Mouse (Mus musculus) spleen, adult 12 weeks (tissue): ENCODE results near the gene Cnksr3.

Source experiments
- DNase-seq: peaks from one replicate; pipeline ENCODE4 v3.0.0; 2022; ENCODE audit warnings: low spot score

Cnksr3 gene

DNA sequence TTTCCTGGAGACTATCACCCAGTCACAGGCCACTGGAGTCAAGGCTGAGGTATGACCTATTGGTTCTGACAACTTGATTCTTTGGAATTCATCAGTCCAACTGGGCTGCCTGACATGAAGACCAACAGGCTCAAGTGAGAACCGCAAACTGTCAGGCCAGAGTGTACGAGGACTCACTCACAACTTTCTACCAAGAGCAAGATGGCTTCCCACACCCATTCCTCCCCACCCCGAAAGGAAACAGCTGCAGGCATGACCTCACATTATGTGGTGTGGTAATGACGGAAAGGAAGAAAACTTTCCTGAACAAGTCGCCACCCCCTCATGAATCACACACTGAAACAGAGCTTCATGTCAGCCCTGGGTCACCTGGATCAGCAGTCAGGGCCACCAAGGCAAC is 66.4 kb downstream of the Cnksr3 start:
- no peak for DNase-seq

DNA sequence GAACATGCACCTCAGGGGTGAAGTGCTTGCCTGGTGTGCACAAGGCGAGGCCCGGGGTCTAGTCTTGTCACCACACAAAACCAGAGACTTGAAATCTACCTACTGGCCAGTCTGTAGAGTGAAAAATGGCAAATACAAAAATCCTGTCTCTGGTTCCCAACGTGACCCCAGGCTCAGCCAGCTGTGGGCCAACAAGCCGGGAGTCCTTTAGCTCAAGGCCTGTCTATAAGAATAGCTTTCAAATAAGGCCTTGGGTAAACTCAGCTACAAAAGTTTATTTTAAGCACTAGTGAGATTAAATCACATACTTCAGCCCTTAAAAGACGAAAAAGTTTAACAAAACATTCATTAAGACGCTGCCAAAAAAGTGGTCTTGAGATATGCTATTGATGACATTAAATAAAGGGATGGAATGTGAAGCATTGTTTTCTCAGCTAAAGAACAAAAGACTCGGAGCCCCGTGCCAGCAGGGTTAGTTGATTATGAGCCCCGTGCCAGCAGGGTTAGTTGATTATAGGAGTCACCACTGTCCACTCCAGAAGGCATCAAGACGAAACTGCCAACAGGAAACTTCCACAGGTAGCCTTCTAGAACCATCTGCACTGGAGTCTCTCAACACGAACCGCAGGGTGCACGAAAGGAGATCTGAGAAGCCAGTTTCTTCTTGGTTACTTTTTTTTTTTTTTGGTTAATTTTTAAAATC is 67.8 kb downstream of the Cnksr3 start:
- no peak for DNase-seq

DNA sequence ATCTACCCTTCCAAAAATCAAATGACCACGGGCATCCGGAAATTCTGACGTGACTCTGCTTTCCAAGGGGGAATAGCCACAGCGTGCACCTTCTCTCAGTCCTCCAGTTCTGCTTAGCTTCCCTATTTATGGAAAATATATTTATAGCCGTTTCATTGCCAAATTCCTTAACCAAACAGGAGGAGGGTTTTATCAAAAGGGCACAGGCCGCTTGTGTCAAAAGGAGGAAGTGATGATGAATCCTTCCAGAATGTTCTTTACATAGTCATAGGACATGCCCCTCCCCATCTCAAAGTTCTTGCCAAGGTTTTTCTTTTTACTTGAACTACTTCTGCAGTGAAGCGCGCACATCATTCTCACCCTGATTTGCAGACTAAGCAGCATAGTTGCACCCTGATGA is 69.8 kb downstream of the Cnksr3 start:
- DNase-seq: no peak

DNA sequence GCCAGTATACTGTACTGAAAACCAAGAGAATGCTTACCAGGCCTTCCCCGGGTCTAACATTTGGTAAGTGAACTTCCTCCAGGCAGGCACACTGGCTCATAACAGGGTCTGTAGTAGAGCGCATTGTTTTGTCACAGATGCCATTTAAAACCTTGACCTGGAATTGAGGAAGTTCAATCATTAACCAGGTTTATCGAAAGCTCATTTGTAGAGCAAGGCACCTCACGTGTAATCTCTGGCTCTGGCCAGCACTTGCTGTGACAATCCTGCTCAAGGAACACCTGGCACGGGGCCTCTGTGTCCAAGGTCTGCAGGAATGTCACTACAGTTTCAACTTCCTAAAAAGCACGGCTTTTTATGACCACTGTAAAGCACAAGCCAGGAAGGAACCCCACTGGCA is 71.8 kb downstream of the Cnksr3 start:
- no peak for DNase-seq

DNA sequence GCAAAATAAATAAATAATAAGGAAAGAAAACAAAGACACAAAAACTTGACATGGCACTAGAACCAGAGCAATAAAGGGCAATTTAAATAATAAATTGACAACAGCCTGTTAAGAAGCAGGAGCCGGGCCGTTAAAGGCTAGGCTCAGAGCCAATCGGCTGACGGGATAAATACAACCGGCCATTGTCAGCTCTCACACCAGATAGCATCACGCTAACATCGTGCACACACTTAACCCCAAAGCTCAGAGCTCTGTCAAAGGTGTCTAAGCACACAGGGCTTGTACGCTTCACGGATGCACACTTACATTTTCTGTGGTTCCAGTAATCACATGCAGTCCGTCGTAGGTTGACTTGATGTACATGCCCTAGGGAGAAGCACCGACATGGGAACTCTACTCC is 74.0 kb downstream of the Cnksr3 start:
- no peak for DNase-seq

DNA sequence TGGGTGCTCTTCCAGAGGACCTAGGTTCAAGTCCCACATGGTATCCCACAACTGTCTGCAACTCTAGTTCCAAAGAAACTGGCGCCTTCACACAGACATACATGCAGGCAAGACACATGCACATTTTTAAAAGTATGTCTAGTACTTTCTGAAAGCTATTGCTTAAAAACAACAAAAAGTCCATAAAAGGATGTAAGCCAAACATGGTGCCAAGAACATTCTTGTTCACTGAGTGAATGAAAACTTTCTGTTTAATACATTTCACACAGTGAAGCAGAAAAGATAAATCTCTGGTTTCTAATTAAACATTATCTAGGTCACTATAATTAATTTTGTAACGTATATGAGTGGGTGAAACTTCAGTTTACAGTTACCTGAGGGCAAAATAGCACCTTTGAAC is 76.3 kb downstream of the Cnksr3 start:
- no peak for DNase-seq

DNA sequence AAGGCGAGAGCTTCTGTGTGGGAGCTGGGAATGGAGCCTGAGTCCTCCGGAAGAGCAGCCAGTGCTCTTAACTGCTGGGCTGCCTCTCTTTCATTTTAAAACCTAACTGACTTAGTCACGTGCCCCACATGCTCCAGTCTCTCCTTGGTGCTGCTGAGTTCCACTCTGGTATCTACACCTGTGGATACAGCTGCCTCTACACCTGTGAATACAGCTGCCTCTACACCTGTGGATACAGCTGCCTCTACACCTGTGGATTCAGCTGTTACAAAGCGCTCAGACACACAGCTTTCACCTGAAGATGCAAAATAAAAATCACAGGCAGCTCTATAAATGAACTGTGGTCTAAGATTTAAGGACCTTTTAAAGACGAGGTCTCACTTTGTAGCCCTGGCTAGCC is 79.0 kb downstream of the Cnksr3 start:
- DNase-seq: no peak

DNA sequence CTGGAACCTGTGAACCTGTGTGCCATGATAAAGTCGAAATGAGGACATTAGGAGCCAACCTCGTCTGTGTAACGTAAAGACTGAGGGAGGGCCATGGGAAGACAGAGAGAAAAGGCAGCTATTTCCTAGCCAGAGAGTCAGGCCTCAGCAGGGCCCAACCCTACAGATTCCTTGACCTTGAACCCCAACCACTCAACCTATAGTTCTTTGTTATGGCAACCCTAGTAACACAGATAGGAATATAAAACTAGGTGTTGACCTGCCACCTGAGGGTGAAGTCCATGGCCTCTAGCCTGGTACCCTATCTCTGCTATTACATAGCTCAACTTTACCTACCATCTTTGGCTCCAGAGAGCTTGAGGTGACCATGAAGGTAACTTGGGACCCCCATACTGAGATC is 80.6 kb downstream of the Cnksr3 start:
- no peak for DNase-seq

DNA sequence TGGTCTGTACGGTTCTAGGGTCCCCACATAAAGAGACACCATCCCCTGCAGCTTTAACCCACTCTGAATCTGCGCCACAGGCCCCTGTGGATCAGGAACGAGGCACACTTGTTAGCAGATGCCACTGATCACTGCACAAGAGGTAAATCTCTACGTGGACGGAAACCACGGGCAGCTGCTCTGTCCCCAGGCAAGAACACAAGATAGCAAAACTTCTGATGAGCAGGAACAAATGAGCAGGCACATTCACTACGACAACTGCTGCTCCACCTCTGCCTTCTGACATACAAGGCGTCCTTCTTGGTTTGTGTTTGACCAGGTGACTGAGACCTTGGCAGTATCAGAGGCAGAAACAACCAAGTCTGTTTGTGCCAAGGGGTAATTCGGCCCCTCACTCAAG is 84.2 kb downstream of the Cnksr3 start:
- no peak for DNase-seq

DNA sequence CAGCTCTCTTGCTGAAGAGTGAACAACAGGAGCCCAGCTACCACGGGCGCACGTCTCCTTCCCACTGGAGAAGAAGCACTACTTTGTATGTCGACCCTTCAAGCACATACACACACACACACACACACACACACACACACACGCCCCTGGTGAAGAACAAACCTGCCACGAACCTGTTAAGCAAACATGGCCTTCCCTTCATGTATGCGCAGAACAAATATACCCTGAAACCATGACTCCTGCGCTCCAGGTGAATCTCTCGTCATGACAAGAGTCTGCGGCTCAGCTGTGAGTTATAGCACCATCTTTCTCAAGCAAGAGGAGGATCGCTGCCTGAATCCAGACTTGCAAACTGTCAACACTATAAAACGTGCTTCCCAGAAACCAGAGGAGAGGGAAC is 85.2 kb downstream of the Cnksr3 start:
- no peak for DNase-seq

DNA sequence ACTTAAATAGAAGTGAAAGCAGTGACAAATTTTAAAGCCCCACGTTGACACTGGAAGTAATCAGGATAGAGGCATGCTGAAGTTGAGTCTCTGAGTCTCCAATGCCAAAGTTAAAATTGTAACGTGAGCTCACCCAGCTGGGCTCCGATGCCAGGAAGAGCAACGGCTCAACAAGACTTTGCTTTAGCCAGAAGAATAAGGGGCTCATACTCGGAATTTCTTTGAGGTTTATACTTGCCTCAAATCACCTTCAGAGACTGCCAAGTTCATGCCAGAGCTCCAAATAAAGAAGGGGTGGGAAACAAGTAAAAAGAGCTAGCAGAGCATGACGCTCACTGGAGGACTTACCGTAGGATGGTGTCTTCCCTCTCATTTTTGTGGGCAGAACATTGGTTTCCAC is 85.8 kb downstream of the Cnksr3 start:
- DNase-seq: no peak

DNA sequence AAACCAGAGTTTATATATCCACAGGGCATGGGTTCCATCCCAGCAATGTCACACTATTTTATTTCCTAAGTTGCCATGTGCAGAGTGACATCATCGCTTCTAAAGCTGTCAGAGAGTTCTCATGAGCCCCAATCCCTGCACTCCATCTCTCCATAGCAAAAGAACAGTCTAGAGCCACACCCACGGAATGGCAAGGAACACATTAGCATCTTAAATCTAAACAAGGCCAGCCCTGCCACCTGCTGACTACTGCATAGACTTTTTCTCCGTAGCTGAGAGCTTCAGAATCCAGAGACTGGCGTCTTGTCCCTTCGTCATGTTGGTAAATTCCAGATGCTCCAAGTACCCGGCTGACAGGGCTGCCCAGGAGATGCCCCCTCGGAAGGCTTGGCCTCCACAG is 87.0 kb downstream of the Cnksr3 start:
- DNase-seq: no peak

DNA sequence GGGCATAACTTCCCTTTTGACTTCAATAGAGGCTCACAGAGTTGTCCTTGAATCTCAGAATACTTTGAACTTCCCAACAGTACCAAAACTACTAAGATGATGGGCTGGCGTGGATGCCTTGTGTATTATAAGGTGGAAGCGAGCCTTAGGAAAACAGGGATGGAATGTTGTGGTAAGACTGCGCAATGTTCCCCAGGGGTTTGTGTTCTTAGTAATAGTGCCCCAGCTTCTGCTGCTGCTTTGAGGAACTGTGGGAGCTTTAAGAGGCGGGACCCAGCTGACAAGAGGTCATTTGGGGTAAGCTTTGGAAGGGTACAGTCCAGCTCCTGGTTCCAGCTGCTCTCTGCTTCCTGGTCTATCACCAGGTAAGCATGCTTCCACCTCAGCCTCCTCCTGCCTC is 89.7 kb downstream of the Cnksr3 start:
- no peak for DNase-seq

DNA sequence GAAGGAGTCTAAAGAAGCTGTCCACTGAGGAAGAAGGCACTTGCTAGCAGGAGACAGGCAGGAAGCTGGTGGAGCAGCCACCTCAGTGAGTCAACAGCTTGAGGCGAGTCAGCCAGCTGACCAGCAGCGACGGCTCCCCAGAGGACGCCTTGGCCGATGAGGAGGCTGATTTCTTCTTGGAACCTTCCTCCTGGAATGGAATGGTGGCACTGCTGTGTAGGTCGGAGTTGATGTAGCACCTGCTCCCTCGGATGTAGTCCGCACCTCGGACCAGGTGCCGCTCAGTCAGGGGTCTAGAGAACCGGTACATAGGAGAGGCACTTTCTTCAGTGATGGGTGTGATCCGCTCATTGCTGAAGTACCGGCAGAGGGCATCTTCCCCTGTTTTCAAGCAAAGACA is 91.8 kb downstream of the Cnksr3 start:
- no peak for DNase-seq

DNA sequence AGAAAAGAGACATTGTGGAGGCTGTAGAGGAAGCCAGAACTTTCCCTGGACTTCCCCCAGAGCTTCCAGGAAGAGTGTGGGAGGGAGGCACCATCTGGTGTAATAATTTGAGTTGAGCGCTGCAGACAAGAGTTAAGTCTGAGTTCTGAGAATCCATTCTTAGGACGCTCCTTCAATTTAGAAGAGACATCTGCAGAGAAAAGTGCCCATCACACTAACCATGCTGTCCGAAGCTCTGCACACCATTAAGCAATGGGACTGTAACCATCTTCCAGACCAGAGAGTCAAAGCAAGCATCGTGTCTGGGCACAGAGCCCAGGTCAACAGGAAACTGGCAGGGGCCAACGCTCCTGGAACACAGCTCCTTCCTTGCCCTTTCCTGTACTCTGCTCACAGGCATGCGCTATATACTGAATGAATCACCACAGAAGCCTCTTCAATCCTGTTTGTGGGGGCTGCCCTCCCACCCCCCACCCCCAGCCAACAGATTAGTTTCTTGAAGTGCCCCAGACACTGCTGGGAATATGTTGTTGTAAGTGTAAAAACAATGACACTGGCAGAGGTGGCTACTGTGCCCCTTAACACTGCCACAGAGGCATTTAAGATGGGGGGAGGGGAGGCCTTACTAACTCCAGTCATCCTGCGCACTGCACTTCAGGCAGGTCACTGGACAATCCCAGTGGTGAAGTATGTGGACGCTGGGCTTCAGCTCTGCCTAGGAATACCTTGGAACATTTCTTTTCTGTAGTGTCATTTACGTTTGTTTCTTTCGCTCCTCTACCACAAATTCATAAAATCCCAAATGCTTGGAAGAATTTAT is 93.6 kb downstream of the Cnksr3 start:
- no peak for DNase-seq

DNA sequence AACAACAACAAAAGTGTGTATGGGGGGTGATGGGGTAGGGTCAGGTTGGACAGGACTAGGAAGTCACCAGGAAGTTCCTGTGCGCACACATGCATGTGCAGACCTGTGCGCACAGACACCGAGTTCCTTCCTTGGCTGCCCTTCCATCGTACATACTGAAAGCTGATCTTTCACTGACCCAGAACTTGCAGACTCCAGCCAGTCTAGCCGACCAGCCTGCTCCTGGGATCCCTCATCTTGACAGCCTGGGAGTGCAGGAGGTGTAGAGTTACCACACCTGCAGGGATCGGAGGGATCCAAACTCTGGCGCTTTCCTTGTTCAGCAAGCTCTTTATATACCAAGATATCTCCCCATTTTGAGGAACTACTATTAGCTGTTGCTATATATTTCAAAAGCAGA is 94.3 kb downstream of the Cnksr3 start:
- DNase-seq: no peak

DNA sequence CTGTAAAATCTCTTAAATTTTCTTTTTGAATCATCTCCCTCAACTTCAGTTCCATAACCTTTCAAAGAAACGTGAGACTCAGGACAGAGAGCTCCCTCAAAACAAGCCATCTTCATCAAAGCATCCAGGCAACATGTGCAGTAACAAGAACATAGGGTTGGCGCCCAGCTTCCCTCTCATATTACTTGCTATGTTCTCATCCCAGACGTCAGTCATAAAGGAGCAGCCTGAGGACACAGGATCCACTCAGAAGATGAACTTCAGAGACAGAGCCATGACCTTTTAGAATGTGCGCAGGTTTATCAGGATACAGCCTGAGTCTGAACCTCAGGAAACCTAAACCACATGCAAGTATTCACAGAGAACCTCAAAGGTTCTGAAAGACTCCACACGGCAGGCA is 97.2 kb downstream of the Cnksr3 start:
- no peak for DNase-seq

DNA sequence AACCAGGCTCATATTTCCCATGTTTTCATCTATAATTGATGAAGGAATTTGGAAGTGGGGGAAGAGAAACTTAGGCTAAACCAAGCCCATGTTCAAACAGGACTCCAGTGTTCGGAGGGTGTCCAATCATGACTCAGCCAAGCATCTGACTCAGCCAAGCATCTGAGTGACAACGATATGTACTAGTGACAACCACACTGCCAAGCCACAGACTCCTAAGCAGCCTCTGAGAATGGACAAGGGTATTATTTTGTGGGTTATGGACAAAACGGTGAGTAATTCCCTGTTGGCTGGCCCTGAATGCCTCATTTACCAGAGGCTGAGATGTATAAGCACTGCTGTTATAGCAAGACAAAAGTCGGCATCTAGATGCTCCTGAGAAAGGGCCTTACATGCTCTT is 98.3 kb downstream of the Cnksr3 start:
- DNase-seq: no peak

DNA sequence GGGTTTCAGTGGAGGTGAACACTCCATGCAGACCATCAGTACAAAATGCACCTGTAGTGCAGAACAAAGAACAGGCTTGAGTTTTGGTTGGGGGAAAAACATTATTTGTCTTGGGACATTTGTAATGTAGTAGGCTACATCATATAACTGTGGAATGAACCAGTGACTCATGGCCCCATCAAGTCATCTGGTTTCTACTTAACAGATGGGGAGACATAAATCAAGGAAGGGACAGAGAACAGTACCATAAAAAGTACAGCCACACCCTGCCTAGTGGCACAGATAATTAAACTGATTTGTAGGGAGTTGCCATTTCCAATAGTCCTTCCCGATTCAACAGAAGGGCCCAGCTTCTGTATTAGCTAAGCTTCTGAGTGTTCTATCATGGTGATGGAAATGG is 98.9 kb downstream of the Cnksr3 start:
- DNase-seq: no peak

DNA sequence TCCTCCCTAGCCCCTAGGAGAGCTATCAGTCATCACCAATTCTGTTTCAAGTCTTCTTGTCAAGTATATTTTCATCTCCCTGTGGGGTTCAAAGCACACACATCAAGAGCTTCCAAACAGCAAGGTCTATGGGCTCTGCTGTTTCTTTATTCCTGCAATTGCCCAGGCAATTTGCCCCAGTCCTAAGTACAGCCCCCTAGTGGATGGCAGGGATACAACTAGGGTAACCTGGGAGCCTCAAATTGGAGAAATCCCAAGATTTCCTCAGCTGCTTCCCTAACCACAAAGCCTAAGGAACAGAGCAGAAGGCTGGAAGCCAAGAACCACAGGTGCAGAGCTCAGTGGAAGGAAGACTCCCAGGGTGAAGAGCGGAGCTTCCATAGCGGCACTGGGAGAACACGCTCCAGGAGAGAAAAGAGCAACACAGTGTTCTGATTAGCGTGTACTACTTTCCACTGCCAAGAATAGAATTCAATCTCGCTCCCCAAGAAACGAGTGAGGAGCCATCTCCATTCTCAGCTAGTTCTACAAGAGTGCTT is 100.5 kb downstream of the Cnksr3 start:
- no peak for DNase-seq

DNA sequence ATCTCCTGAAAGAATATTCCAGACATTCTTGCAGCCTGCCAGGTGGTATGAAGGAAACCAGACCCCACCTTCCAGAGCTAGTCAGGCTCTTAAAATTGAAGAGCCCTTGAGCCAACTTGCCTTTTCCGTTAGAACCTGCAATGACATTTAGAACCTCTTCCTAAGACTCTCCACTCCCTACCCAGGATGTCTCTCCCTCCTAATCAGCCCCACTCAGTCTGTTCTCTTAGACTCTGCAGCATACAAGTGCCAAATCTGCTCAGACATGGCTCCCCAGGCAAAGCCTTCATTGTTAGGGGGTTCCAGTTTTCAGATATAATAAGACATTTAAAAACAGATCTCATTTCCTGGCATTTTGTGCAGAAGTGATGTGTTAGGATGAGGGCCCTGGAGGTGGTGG is 108.2 kb downstream of the Cnksr3 start:
- DNase-seq: no peak

DNA sequence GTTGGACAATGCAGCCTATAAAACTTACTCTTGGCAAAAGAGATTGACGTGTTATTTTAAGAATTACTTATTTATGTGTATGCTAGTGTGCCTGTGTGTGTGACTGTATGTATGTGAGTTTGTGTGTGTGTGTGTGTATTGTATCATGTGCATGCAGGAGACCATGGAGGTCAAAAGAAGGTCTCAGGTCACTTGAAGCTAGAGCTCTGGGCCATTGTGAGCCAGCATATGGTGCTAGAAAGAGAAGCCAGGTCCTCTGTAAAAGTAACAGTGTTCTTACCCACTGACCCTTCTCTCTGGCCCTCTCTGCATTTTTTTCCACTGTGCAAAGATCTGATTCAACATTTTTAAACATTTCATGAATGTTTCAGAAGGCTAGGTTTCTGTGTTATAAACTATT is 134.1 kb downstream of the Cnksr3 start:
- no peak for DNase-seq

DNA sequence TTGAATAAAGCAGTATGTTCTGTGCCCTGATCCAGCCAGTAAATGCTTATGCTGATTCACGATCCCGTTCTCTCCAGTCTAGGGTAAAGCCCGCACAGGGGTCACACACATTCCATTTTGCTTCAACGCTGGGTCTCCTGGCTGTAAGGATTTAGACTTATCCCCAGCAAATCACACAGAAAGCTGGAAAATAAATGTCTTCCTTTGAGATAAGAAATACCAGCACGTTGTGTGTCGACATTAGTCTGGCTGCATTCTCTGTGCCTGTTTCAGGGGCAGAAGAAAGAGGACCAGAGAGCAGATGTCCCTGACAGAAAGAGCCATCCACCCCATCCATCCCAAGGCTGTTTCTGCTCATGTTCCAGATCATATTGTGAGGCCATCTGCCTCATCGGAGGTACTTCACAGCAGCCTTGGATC is 134.6 kb downstream of the Cnksr3 start:
- DNase-seq: no peak
